Mouse (Mus musculus) hematopoietic stem cell, adult 5-6 weeks (primary cell): ENCODE data around the gene Cpe. TPM values are rescaled to one million over a fixed set of nuclear protein-coding genes. Genes with fewer than 3 reads are reported as not detected.
"Not testable (repeated sequence)": the region's sequence is repeated elsewhere in the genome, so short reads cannot be mapped to it uniquely, and the experiment has no call there.

Experiments
- ATAC-seq, 2 experiments: fragments of 125-278 bp in 1 of 2; replicated peaks in 1 of 2; 2 replicates each; pipeline ENCODE4 v1.8.0; 2016 to 2017; ENCODE audit warnings: inconsistent platforms in 2 of 2, mild to moderate bottlenecking in 2 of 2, moderate number of reproducible peaks in 2 of 2, low read depth in 1 of 2, moderate TSS enrichment in 1 of 2; ENCODE audit not compliant: low FRiP score in 2 of 2, poor library complexity in 2 of 2, severe bottlenecking in 2 of 2, insufficient read depth in 1 of 2, low TSS enrichment in 1 of 2
- total RNA-seq: library from RNA; stranded (forward); fragments of 172-1452, 232-1000 nt; gene quantifications from 2 replicates; pipeline ENCODE4 v1.2.3, GENCODE M21; 2017

Cpe gene
- total RNA-seq, 1 experiment from 2014 or later: not detected

- no peak for ATAC-seq
Observed at GRCm38 (mm10) chr8:64688741-64689140, 4.1 kb downstream of the Cpe start.

- ATAC-seq: no peak
Observed at GRCm38 (mm10) chr8:64688161-64688560, 4.7 kb downstream of the Cpe start.

- no peak for ATAC-seq
Observed at GRCm38 (mm10) chr8:64682501-64682900, 10.4 kb downstream of the Cpe start.

- ATAC-seq: no peak
Observed at GRCm38 (mm10) chr8:64676381-64676780, 16.5 kb downstream of the Cpe start.

- ATAC-seq: no peak
Observed at GRCm38 (mm10) chr8:64674951-64675585, 17.8 kb downstream of the Cpe start.

- ATAC-seq: no peak
Observed at GRCm38 (mm10) chr8:64672920-64673319, 19.9 kb downstream of the Cpe start.

GRCm38 (mm10) chr8:64671937-64672336, 20.9 kb downstream of the Cpe start:
- no peak for ATAC-seq

GRCm38 (mm10) chr8:64666305-64666704, 26.5 kb downstream of the Cpe start:
- not testable (repeated sequence) for ATAC-seq

- no peak for ATAC-seq
Observed at GRCm38 (mm10) chr8:64665563-64665962, 27.3 kb downstream of the Cpe start.

- ATAC-seq: no peak
Observed at GRCm38 (mm10) chr8:64664811-64665210, 28.0 kb downstream of the Cpe start.

GRCm38 (mm10) chr8:64664350-64664749, 28.5 kb downstream of the Cpe start:
- no peak for ATAC-seq

- ATAC-seq: no peak
Observed at GRCm38 (mm10) chr8:64659097-64659496, 33.8 kb downstream of the Cpe start.

- ATAC-seq: no peak
Observed at GRCm38 (mm10) chr8:64657980-64658401, 34.9 kb downstream of the Cpe start.

- ATAC-seq: no peak
Observed at GRCm38 (mm10) chr8:64657517-64657916, 35.3 kb downstream of the Cpe start.

- ATAC-seq: no peak
Observed at GRCm38 (mm10) chr8:64655887-64656286, 37.0 kb downstream of the Cpe start.

GRCm38 (mm10) chr8:64655087-64655486, 37.8 kb downstream of the Cpe start:
- ATAC-seq: no peak

GRCm38 (mm10) chr8:64652285-64652684, 40.6 kb downstream of the Cpe start:
- ATAC-seq: no peak

GRCm38 (mm10) chr8:64648063-64648462, 44.8 kb downstream of the Cpe start:
- ATAC-seq: no peak

GRCm38 (mm10) chr8:64647148-64647547, 45.7 kb downstream of the Cpe start:
- no peak for ATAC-seq
